Mouse (Mus musculus) heart, embryonic 13.5 days (tissue): ENCODE measurements around the gene Myh15. TPM values are rescaled to one million over a fixed set of nuclear protein-coding genes. Genes with fewer than 3 reads are reported as not detected.

Experiments
- ATAC-seq: fragments of 200-750 bp; cut with Nextera tagmentation; 2 replicates; pipeline ENCODE4 v1.8.0; 2017; ENCODE audit warnings: moderate TSS enrichment; ENCODE audit not compliant: insufficient number of reproducible peaks, low FRiP score, low TSS enrichment; ENCODE audit errors: extremely low read depth
- H3K27ac ChIP-seq: fragments of 300-500 bp; sonication (generic); replicated peaks from 2 replicates; pipeline ENCODE4 v1.5.1; 2015; ENCODE audit warnings: moderate library complexity, mild to moderate bottlenecking, inconsistent platforms
- H3K27me3 ChIP-seq: fragments of 300-500 bp; sonication (generic); replicated peaks from 2 replicates; pipeline ENCODE4 v1.6.1; 2015; ENCODE audit warnings: mild to moderate bottlenecking, inconsistent platforms
- H3K36me3 ChIP-seq: fragments of 300-500 bp; sonication (generic); 2 replicates; pipeline ENCODE4 v1.6.1; 2015; ENCODE audit warnings: mild to moderate bottlenecking, inconsistent platforms
- H3K4me1 ChIP-seq: fragments of 300-500 bp; sonication (generic); 2 replicates; pipeline ENCODE4 v1.6.1; 2015; ENCODE audit warnings: inconsistent platforms
- H3K4me2 ChIP-seq: fragments of 300-500 bp; sonication (generic); 2 replicates; pipeline ENCODE4 v1.6.1; 2015; ENCODE audit warnings: inconsistent platforms, mild to moderate bottlenecking, moderate library complexity
- H3K4me3 ChIP-seq: fragments of 300-500 bp; sonication (generic); 2 replicates; pipeline ENCODE4 v1.5.1; 2015; ENCODE audit warnings: moderate library complexity, mild to moderate bottlenecking, inconsistent platforms
- H3K9ac ChIP-seq: fragments of 300-500 bp; sonication (generic); 2 replicates; pipeline ENCODE4 v1.6.1; 2015; ENCODE audit warnings: inconsistent platforms, mild to moderate bottlenecking, moderate library complexity
- H3K9me3 ChIP-seq: fragments of 300-500 bp; sonication (generic); 2 replicates; pipeline ENCODE4 v1.6.1; 2016; ENCODE audit warnings: inconsistent platforms
- WGBS: fragments of 180-500 bp; shearing (Covaris S2); methylation state at CpG from one replicate; pipeline ENCODE4 v1.1.7; 2015; ENCODE audit warnings: mixed read lengths; 5-methylcytosine and 5-hydroxymethylcytosine counted together
- polyA plus RNA-seq: library from polyadenylated mRNA; unstranded; fragments of >200 nt; fragmentation: Nextera tagmentation; extraction: Ambion mirVana; gene quantifications from 2 replicates; pipeline ENCODE4 v1.2.1, GENCODE M21; 2015

Myh15 gene
- 0.03 TPM in 1 of 2 replicates, not detected in the other for polyA plus RNA-seq

GRCm38 (mm10) chr16:49057186-49057585 lies at the start of gene Myh15:
Gene Myh15, plus strand, starts transcription at chr16:49057486.
- no peak within 1 kb of the TSS for H3K9ac ChIP-seq
- H3K27ac ChIP-seq = no peak within 1 kb of the TSS
- no peak within 1 kb of the TSS for H3K4me2 ChIP-seq
- no peak for ATAC-seq
- no peaks in the 10 kb centered on the region for H3K27me3 ChIP-seq
- H3K4me1 ChIP-seq = no peaks in the 10 kb centered on the region
- no peaks in the 10 kb centered on the region for H3K9me3 ChIP-seq
- H3K36me3 ChIP-seq = no peaks in the 10 kb centered on the region
- H3K4me3 ChIP-seq = no peak within 1 kb of the TSS
- WGBS = 85% methylated on average over 1 of the region's 1 CpGs

GRCm38 (mm10) chr16:49016620-49017332 lies 40.5 kb upstream of the Myh15 start:
- H3K36me3 ChIP-seq = peaks cover 65% of the 10 kb centered on the region
- H3K4me1 ChIP-seq = no peaks in the 10 kb centered on the region
- 83% methylated on average over 5 of the region's 5 CpGs for WGBS
- H3K4me2 ChIP-seq = no peak overlapping the region
- no peak for ATAC-seq
- H3K9ac ChIP-seq = no peak overlapping the region
- H3K9me3 ChIP-seq = no peaks in the 10 kb centered on the region
- no peaks in the 10 kb centered on the region for H3K27me3 ChIP-seq
- H3K4me3 ChIP-seq = no peak overlapping the region
- no peak overlapping the region for H3K27ac ChIP-seq

GRCm38 (mm10) chr16:49035852-49036251 lies 21.4 kb upstream of the Myh15 start:
- H3K4me1 ChIP-seq = no peaks in the 10 kb centered on the region
- ATAC-seq = no peak

GRCm38 (mm10) chr16:49037771-49038170 lies 19.5 kb upstream of the Myh15 start:
- Histone ChIP-seq H3K27ac (no peak overlapping the region), H3K36me3 (no peaks in the 10 kb centered on the region), H3K9ac (no peak overlapping the region), H3K4me1 (no peaks in the 10 kb centered on the region), H3K27me3 (no peaks in the 10 kb centered on the region), H3K4me3 (no peak overlapping the region), H3K4me2 (no peak overlapping the region), H3K9me3 (no peaks in the 10 kb centered on the region)
- WGBS = 64% methylated on average over 4 of the region's 4 CpGs
- no peak for ATAC-seq

More at GRCm38 (mm10) chr16:49035852-49036251, 21.4 kb upstream of the Myh15 start:
- Histone ChIP-seq H3K4me2 (no peak overlapping the region), H3K36me3 (no peaks in the 10 kb centered on the region), H3K9ac (no peak overlapping the region), H3K9me3 (no peaks in the 10 kb centered on the region), H3K27ac (no peak overlapping the region), H3K27me3 (no peaks in the 10 kb centered on the region), H3K4me3 (no peak overlapping the region)
- WGBS = 64% methylated on average over 4 of the region's 4 CpGs

GRCm38 (mm10) chr16:49040554-49041221 lies 16.6 kb upstream of the Myh15 start:
- Histone ChIP-seq H3K9me3 (no peaks in the 10 kb centered on the region), H3K4me1 (no peaks in the 10 kb centered on the region), H3K4me3 (no peak overlapping the region), H3K4me2 (no peak overlapping the region), H3K36me3 (no peaks in the 10 kb centered on the region), H3K27ac (no peak overlapping the region), H3K27me3 (no peaks in the 10 kb centered on the region), H3K9ac (no peak overlapping the region)
- WGBS = 71% methylated on average over 3 of the region's 3 CpGs
- ATAC-seq = no peak

GRCm38 (mm10) chr16:49049214-49049613 lies 8.1 kb upstream of the Myh15 start:
- no peaks in the 10 kb centered on the region for H3K27me3 ChIP-seq
- no peak overlapping the region for H3K27ac ChIP-seq
- H3K36me3 ChIP-seq = no peaks in the 10 kb centered on the region
- no peak overlapping the region for H3K4me3 ChIP-seq
- no peaks in the 10 kb centered on the region for H3K4me1 ChIP-seq
- no peaks in the 10 kb centered on the region for H3K9me3 ChIP-seq
- H3K4me2 ChIP-seq = no peak overlapping the region
- H3K9ac ChIP-seq = no peak overlapping the region
- no peak for ATAC-seq

- 72% methylated on average over 5 of the region's 5 CpGs for WGBS
- Histone ChIP-seq H3K4me2 (no peak overlapping the region), H3K27ac (no peak overlapping the region), H3K27me3 (no peaks in the 10 kb centered on the region), H3K4me3 (no peak overlapping the region), H3K4me1 (no peaks in the 10 kb centered on the region), H3K36me3 (no peaks in the 10 kb centered on the region), H3K9ac (no peak overlapping the region), H3K9me3 (no peaks in the 10 kb centered on the region)
- ATAC-seq = no peak
Measured at GRCm38 (mm10) chr16:49069256-49069963, 12.1 kb downstream of the Myh15 start.

- Histone ChIP-seq H3K4me1 (no peaks in the 10 kb centered on the region), H3K27ac (no peak overlapping the region), H3K4me3 (no peak overlapping the region), H3K36me3 (no peaks in the 10 kb centered on the region), H3K27me3 (no peaks in the 10 kb centered on the region), H3K4me2 (no peak overlapping the region), H3K9ac (no peak overlapping the region), H3K9me3 (no peaks in the 10 kb centered on the region)
- no peak for ATAC-seq
- WGBS = 67% methylated on average over 3 of the region's 3 CpGs
Measured at GRCm38 (mm10) chr16:49071316-49071715, 14.0 kb downstream of the Myh15 start.

GRCm38 (mm10) chr16:49128015-49128414 lies 70.7 kb downstream of the Myh15 start:
- Histone ChIP-seq H3K27me3 (no peaks in the 10 kb centered on the region), H3K4me1 (no peaks in the 10 kb centered on the region), H3K27ac (no peak overlapping the region), H3K4me3 (no peak overlapping the region), H3K36me3 (no peaks in the 10 kb centered on the region), H3K9ac (no peak overlapping the region), H3K4me2 (no peak overlapping the region), H3K9me3 (no peaks in the 10 kb centered on the region)
- ATAC-seq = no peak
- 55% methylated on average over 1 of the region's 1 CpGs for WGBS

- H3K4me2 ChIP-seq = no peak overlapping the region
- H3K9me3 ChIP-seq = no peaks in the 10 kb centered on the region
- no peak overlapping the region for H3K9ac ChIP-seq
- no peak for ATAC-seq
- no peak overlapping the region for H3K27ac ChIP-seq
- 76% methylated on average over 2 of the region's 2 CpGs for WGBS
- no peaks in the 10 kb centered on the region for H3K27me3 ChIP-seq
- H3K36me3 ChIP-seq = no peaks in the 10 kb centered on the region
- no peak overlapping the region for H3K4me3 ChIP-seq
- no peaks in the 10 kb centered on the region for H3K4me1 ChIP-seq
Measured at GRCm38 (mm10) chr16:49156193-49156592, 98.9 kb downstream of the Myh15 start.

GRCm38 (mm10) chr16:49164349-49165137 lies 107.3 kb downstream of the Myh15 start:
- Histone ChIP-seq H3K4me3 (no peak overlapping the region), H3K9me3 (no peaks in the 10 kb centered on the region), H3K4me2 (no peak overlapping the region), H3K4me1 (no peaks in the 10 kb centered on the region), H3K9ac (no peak overlapping the region), H3K27ac (no peak overlapping the region), H3K36me3 (no peaks in the 10 kb centered on the region), H3K27me3 (no peaks in the 10 kb centered on the region)
- no peak for ATAC-seq
- 35% methylated on average over 7 of the region's 7 CpGs for WGBS
